Mouse (Mus musculus) lung, adult 2 months (tissue): ENCODE data around the gene Vezt.

ENCODE experiments used
- CTCF ChIP-seq: fragments of 200-500 bp; IDR thresholded peaks from 2 replicates; pipeline ENCODE4 v1.5.1; 2011; ENCODE audit warnings: mild to moderate bottlenecking, low read length, control low read depth; ENCODE audit not compliant: insufficient read depth
- POLR2A ChIP-seq: fragments of 200-500 bp; IDR thresholded peaks from 2 replicates; pipeline ENCODE4 v1.6.1; 2011; ENCODE audit warnings: low read depth, mild to moderate bottlenecking, control low read depth, low read length, borderline replicate concordance; ENCODE audit errors: extremely low read depth

GRCm38 (mm10) chr10:93915531-93916275 is 119.9 kb downstream of the Vezt start:
- TF ChIP-seq CTCF (no peak), POLR2A (no peak)
